Mouse (Mus musculus) forebrain, postnatal 0 days (tissue): ENCODE data around the gene Hist1h2aa. TPM values are rescaled to one million over a fixed set of nuclear protein-coding genes. Genes with fewer than 3 reads are reported as not detected.

ENCODE experiments used
- ATAC-seq: fragments of 200-750 bp; cut with Nextera tagmentation; 2 replicates; pipeline ENCODE4 v1.8.0; 2017; ENCODE audit warnings: mild to moderate bottlenecking, moderate library complexity
- DNase-seq: peaks from one replicate; pipeline ENCODE4 v3.0.0-alpha.2; 2015
- H3K27ac ChIP-seq: fragments of 300-500 bp; sonication (generic); 2 replicates; pipeline ENCODE4 v1.5.1; 2014; ENCODE audit warnings: low read depth, mild to moderate bottlenecking, antibody characterized with exemption, low read length, moderate library complexity, mixed read lengths
- H3K27me3 ChIP-seq: fragments of 300-500 bp; sonication (generic); 2 replicates; pipeline ENCODE4 v1.6.1; 2014; ENCODE audit warnings: mild to moderate bottlenecking, low read length, mixed read lengths; ENCODE audit not compliant: insufficient read depth
- H3K36me3 ChIP-seq: fragments of 300-500 bp; sonication (generic); 2 replicates; pipeline ENCODE4 v1.6.1; 2014; ENCODE audit warnings: mild to moderate bottlenecking, moderate library complexity; ENCODE audit not compliant: insufficient read depth
- H3K4me1 ChIP-seq: fragments of 300-500 bp; sonication (generic); 2 replicates; pipeline ENCODE4 v1.6.1; 2014; ENCODE audit warnings: antibody characterized with exemption; ENCODE audit not compliant: insufficient read depth
- H3K4me2 ChIP-seq: fragments of 300-500 bp; sonication (generic); 2 replicates; pipeline ENCODE4 v1.6.1; 2014; ENCODE audit warnings: low read depth, mild to moderate bottlenecking, moderate library complexity
- H3K4me3 ChIP-seq: fragments of 300-500 bp; sonication (generic); 2 replicates; pipeline ENCODE4 v1.5.1; 2014; ENCODE audit warnings: low read depth, low read length, mixed read lengths
- H3K9ac ChIP-seq: fragments of 300-500 bp; sonication (generic); 2 replicates; pipeline ENCODE4 v1.6.1; 2014; ENCODE audit warnings: mild to moderate bottlenecking
- H3K9me3 ChIP-seq: fragments of 300-500 bp; sonication (generic); 2 replicates; pipeline ENCODE4 v1.6.1; 2016; ENCODE audit warnings: low read length
- CTCF ChIP-seq: sonication (generic); IDR thresholded peaks from 2 replicates; pipeline ENCODE4 v1.5.1; 2016; ENCODE audit warnings: antibody characterized with exemption, control low read depth, low read depth
- WGBS: fragments of 180-500 bp; shearing (Covaris S2); extraction: QIAGEN DNeasy Blood & Tissue Kit; methylation state at CpG from one replicate; pipeline ENCODE4 v1.1.7; 2014; 5-methylcytosine and 5-hydroxymethylcytosine counted together
- polyA plus RNA-seq: library from polyadenylated mRNA; unstranded; fragments of >200 nt; fragmentation: Nextera tagmentation; extraction: Ambion mirVana; gene quantifications from 2 replicates; pipeline ENCODE4 v1.2.1, GENCODE M21; 2015
- total RNA-seq: library from RNA; depleted of rRNA; stranded (reverse); fragments of >200 nt; gene quantifications from 2 replicates; pipeline ENCODE4 v1.2.3, GENCODE M21; 2014; rRNA removed

Gene Hist1h2aa
- total RNA-seq, result not detected in 2 replicates
- not detected in 2 replicates for polyA plus RNA-seq

DNA sequence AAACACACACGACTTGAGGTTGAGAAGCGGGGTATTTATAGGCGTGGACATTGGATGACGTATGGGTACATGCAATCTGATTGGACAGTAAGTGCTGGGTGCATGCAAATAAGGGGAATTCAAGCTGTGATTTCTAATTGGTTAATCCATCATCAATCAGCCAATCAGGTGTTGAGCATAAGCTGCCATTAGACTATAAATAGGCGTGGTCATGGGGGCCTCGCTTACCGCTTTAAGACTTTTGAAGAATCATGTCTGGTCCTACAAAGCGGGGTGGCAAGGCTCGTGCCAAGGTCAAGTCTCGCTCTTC, at the start of gene Hist1h2aa:
Gene Hist1h2aa (plus strand): TSS at position 252 of the 310 bp plus-strand sequence.
- H3K9ac ChIP-seq, result no peak within 1 kb of the TSS
- no peak within 1 kb of the TSS for H3K4me3 ChIP-seq
- TF ChIP-seq CTCF, result no peak
- no peaks in the 10 kb centered on the region for H3K4me1 ChIP-seq
- no peaks in the 10 kb centered on the region for H3K36me3 ChIP-seq
- no peak within 1 kb of the TSS for H3K4me2 ChIP-seq
- no peak within 1 kb of the TSS for H3K27ac ChIP-seq
- no peaks in the 10 kb centered on the region for H3K9me3 ChIP-seq
- H3K27me3 ChIP-seq, result no peaks in the 10 kb centered on the region
- no peak for DNase-seq
- no peak for ATAC-seq
- 96% methylated on average over 10 of the region's 10 CpGs for WGBS

DNA sequence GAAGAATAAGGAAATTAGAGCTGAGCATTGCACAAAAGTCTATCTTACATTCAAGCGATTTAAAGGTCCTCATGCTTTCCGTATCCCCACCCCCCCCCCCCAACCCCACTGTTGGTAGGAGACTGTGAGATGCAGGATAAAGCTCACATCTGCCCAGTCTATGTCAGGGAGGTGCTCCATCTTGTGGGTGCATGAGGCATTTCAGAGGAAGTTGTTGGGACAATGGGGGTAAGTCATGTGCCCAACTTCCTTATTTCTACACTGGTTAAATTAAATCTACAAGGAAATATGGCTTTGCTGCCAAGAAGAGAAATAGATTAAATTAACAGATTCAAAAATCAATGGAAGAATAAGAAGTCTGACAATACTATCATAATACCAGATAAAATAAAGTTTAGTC, 48.7 kb upstream of the Hist1h2aa start:
- ATAC-seq (peak; percentile 66), DNase-seq (no peak)

DNA sequence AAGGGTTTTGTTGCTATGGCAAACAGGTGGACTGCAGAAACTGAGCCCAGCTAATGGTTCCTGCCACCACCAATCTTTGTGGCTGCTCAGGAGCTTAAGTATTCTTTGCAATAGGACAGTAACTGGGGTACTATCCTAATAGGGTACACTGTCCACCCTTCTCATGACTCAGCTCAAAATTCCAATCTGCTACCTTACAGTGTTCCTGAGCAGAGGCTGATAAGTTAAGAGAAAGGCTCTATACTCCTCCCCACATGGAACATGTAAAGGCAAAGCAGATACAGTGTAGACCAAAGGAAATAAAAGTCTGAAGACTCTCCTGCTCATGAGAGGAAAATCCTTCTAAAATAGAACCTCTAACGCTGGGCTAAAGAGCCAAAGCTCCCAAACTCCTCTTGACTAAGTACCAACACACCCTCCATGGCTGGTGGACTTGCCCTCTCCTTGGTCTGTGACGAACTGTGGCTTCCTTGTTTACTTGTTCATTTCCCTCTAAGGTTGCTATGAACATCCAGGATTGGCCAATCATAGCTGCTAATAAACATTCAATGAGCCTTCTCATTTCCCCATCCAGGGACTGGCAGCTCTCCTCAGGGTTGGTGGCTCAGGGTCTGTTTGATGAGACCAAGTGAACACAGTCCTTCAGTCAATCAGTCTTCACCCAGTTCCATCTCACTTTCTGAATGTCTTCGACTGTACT, 47.1 kb upstream of the Hist1h2aa start:
- H3K36me3 ChIP-seq, result no peaks in the 10 kb centered on the region
- no peak overlapping the region for H3K27ac ChIP-seq
- H3K9ac ChIP-seq, result no peak overlapping the region
- H3K4me1 ChIP-seq, result no peaks in the 10 kb centered on the region
- ATAC-seq (no peak), DNase-seq (no peak)
- no peak overlapping the region for H3K4me3 ChIP-seq
- no peaks in the 10 kb centered on the region for H3K27me3 ChIP-seq
- no peak overlapping the region for H3K4me2 ChIP-seq
- no peak for TF ChIP-seq CTCF
- no peaks in the 10 kb centered on the region for H3K9me3 ChIP-seq
- WGBS, result 86% methylated on average over 3 of the region's 3 CpGs

More for the DNA sequence above, 48.7 kb upstream of the Hist1h2aa start:
- no peak overlapping the region for H3K27ac ChIP-seq
- no peaks in the 10 kb centered on the region for H3K9me3 ChIP-seq
- WGBS, result 41% methylated on average over 2 of the region's 2 CpGs
- H3K4me3 ChIP-seq, result no peak overlapping the region
- H3K36me3 ChIP-seq, result no peaks in the 10 kb centered on the region
- no peaks in the 10 kb centered on the region for H3K27me3 ChIP-seq
- peak; percentile 45 for TF ChIP-seq CTCF
- H3K4me2 ChIP-seq, result no peak overlapping the region
- no peak overlapping the region for H3K9ac ChIP-seq
- no peaks in the 10 kb centered on the region for H3K4me1 ChIP-seq

DNA sequence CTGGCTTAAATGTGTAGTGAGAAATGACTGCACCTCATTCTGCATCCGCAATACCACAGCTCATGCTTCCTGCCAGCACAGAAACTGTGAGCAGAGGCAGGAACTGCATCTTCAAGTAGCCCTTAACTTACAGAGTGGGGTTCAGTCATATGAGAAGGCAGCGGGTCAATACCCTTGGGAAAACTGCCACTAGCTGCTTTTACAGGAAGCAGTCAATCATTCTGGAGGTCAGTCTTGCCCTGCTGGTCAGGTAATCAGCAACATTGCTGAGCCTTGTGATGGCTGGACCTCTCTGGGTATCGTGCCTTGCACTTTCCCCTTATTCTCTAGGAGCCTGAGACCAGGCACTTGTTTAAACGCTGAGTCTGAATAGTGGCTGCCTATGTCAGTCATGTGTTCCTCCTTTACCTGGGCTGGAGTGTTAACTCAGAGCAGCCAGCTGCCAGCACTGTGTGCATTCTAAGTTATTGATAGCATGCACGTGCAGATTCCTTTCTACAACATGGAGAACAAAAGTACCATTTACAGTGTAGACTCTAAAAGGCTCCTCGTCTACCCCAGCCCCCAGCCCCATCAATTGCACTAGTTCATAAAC, 45.2 kb upstream of the Hist1h2aa start:
- Histone ChIP-seq H3K4me2 (no peak overlapping the region), H3K27me3 (no peaks in the 10 kb centered on the region), H3K4me1 (no peaks in the 10 kb centered on the region), H3K9ac (no peak overlapping the region), H3K4me3 (no peak overlapping the region), H3K9me3 (no peaks in the 10 kb centered on the region), H3K36me3 (no peaks in the 10 kb centered on the region), H3K27ac (no peak overlapping the region)
- 78% methylated on average over 6 of the region's 6 CpGs for WGBS
- ATAC-seq (no peak), DNase-seq (no peak)
- no peak for TF ChIP-seq CTCF

DNA sequence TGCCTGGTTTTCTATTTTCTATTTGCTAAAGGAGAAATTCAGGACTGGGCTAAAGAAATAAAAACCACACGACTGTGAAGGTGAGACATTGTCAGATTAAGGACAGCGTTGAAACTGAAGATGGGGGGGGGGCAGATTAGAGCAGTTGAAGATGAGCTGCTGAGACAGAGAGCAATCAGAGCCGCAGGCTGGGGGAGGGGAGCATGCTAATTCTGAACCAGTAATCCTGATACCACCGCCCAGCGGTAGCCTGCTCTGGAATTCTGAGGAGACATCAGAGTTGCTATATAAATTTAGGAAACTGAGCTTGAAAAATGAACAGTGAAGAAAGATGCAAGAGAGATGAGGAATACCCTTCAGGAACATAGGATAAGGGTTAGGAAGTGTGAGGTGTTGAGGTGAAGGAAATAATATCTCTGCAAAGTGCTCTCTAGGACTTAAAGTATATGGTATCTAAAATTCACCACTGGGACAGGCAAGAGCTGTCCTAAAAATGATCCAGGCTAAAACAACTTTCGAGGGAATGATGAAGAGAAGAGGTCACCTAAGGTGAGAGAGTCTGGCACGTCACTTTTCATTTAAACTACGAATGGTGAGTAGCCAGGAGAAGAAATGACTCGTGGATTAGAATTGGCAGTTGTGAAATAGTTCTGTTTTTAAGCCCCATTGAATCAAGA, 41.5 kb upstream of the Hist1h2aa start:
- WGBS, result 25% methylated on average over 9 of the region's 9 CpGs
- Histone ChIP-seq H3K27me3 (no peaks in the 10 kb centered on the region), H3K27ac (no peak overlapping the region), H3K4me3 (no peak overlapping the region), H3K4me2 (no peak overlapping the region), H3K9me3 (no peaks in the 10 kb centered on the region), H3K36me3 (no peaks in the 10 kb centered on the region), H3K9ac (no peak overlapping the region), H3K4me1 (no peaks in the 10 kb centered on the region)
- TF ChIP-seq CTCF, result no peak
- peak; percentile 7 for DNase-seq
- no peak for ATAC-seq

DNA sequence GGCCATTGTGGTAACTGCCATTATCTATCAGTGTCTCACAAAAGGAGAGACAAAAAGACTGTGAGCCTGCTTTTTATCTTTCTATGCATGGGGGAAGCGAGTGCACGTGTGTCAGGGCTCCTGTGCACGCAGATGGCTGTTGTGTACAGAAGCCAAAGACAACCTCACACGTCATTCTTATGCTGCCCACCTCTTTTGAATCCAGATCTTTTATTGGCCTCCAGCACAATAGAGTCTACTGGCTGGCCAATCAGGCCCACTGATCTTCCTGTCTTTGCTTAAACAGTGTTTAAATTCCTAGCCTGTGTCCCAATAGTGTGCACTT, 41.0 kb upstream of the Hist1h2aa start:
- Histone ChIP-seq H3K4me3 (no peak overlapping the region), H3K27ac (no peak overlapping the region), H3K36me3 (no peaks in the 10 kb centered on the region), H3K9me3 (no peaks in the 10 kb centered on the region), H3K27me3 (no peaks in the 10 kb centered on the region), H3K9ac (no peak overlapping the region), H3K4me1 (no peaks in the 10 kb centered on the region), H3K4me2 (no peak overlapping the region)
- TF ChIP-seq CTCF, result no peak
- ATAC-seq, result peak; percentile 81
- peak; percentile 5 for DNase-seq
- 13% methylated on average over 4 of the region's 4 CpGs for WGBS

DNA sequence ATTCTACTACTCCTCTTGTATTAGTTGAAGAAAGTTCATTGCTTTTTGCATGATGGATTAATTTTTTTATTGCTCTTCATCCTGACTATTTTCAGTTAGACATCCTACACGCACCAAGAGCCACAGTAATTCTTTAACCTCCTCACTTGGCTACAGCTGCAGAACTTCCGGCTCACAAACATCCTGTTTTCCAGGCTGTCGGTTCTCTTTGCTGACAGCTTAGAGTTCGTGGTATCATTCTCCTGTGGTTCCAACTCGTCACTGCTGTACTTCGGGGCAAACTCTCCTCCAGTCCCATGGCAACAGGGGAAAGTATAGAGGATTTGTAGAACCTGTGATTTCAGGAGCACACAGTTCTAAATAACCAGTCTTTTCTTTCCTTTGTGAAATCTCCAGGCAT, 36.0 kb upstream of the Hist1h2aa start:
- Histone ChIP-seq H3K27ac (no peak overlapping the region), H3K36me3 (no peaks in the 10 kb centered on the region), H3K9me3 (no peaks in the 10 kb centered on the region), H3K27me3 (no peaks in the 10 kb centered on the region), H3K4me3 (no peak overlapping the region), H3K9ac (no peak overlapping the region), H3K4me2 (no peak overlapping the region), H3K4me1 (no peaks in the 10 kb centered on the region)
- 31% methylated on average over 6 of the region's 6 CpGs for WGBS
- ATAC-seq, result no peak
- no peak for DNase-seq
- TF ChIP-seq CTCF, result no peak
